Mouse (Mus musculus) liver, embryonic 16.5 days (tissue): ENCODE data around the gene Nrp1. TPM values are rescaled to one million over a fixed set of nuclear protein-coding genes. Genes with fewer than 3 reads are reported as not detected.

ENCODE experiments used
- ATAC-seq: fragments of 200-750 bp; cut with Nextera tagmentation; 2 replicates; pipeline ENCODE4 v1.8.0; 2017; ENCODE audit warnings: low read depth, mild to moderate bottlenecking, moderate number of reproducible peaks, moderate library complexity
- H3K27ac ChIP-seq: fragments of 300-500 bp; sonication (generic); 2 replicates; pipeline ENCODE4 v1.5.1; 2014; ENCODE audit warnings: mild to moderate bottlenecking, low read length
- H3K27me3 ChIP-seq: fragments of 300-500 bp; sonication (generic); 2 replicates; pipeline ENCODE4 v1.6.1; 2014; ENCODE audit warnings: low read depth, low read length, mixed read lengths; ENCODE audit not compliant: control insufficient read depth, insufficient read depth
- H3K36me3 ChIP-seq: fragments of 300-500 bp; sonication (generic); 2 replicates; pipeline ENCODE4 v1.6.1; 2014; ENCODE audit warnings: mild to moderate bottlenecking; ENCODE audit not compliant: control insufficient read depth, insufficient read depth
- H3K4me1 ChIP-seq: fragments of 300-500 bp; sonication (generic); 2 replicates; pipeline ENCODE4 v1.6.1; 2014; ENCODE audit warnings: low read depth, low read length, mixed read lengths; ENCODE audit not compliant: control insufficient read depth
- H3K4me2 ChIP-seq: fragments of 300-500 bp; sonication (generic); 2 replicates; pipeline ENCODE4 v1.6.1; 2014; ENCODE audit warnings: low read depth, low read length, mixed read lengths
- H3K4me3 ChIP-seq: fragments of 300-500 bp; sonication (generic); 2 replicates; pipeline ENCODE4 v1.5.1; 2014; ENCODE audit warnings: low read depth, mild to moderate bottlenecking, low read length
- H3K9ac ChIP-seq: fragments of 300-500 bp; sonication (generic); 2 replicates; pipeline ENCODE4 v1.6.1; 2014; ENCODE audit warnings: low read depth, low read length
- H3K9me3 ChIP-seq: fragments of 300-500 bp; sonication (generic); replicated peaks from 2 replicates; pipeline ENCODE4 v1.6.1; 2016; ENCODE audit warnings: low read length; ENCODE audit not compliant: control insufficient read depth
- WGBS: fragments of 180-500 bp; shearing (Covaris S2); extraction: QIAGEN DNeasy Blood & Tissue Kit; methylation state at CpG from one replicate; pipeline ENCODE4 v1.1.7; 2014; ENCODE audit not compliant: insufficient replicate concordance; 5-methylcytosine and 5-hydroxymethylcytosine counted together
- polyA plus RNA-seq: library from polyadenylated mRNA; unstranded; fragments of >200 nt; fragmentation: Nextera tagmentation; extraction: Ambion mirVana; gene quantifications from 2 replicates; pipeline ENCODE4 v1.2.1, GENCODE M21; 2015

Nrp1 gene
- polyA plus RNA-seq, 1 experiment from 2014 or later = 11.7 TPM

DNA sequence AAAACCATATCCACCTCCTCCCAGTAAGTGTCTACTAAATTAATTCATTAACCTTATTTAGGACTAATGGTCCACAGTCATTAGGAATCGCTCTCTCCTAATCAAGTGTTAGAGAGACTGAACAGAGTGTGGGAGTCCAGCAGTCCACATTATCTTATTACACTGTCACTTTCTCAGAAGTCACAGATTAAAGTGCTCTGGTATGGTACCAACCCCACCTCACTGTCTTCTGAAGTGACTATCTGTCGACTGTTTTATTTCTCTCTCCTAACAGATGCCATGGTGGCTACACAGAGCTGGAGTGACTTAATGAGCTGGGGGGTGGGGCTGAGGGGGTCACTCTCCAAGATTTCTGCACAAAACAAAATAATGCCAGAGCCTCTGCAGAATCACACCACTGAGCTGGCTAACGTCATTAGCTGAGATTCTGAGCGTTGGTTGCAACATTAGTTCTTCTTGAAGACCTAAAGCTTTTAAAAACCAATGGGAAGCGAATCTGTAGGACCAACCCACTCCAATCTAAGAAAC, 3.0 kb downstream of the Nrp1 start:
- Histone ChIP-seq H3K9ac (no peak overlapping the region), H3K4me2 (no peak overlapping the region), H3K4me1 (peaks cover 2% of the 10 kb centered on the region), H3K9me3 (no peaks in the 10 kb centered on the region), H3K27ac (no peak overlapping the region), H3K27me3 (peaks cover 32% of the 10 kb centered on the region), H3K36me3 (no peaks in the 10 kb centered on the region), H3K4me3 (no peak overlapping the region)
- no peak for ATAC-seq
- 26% methylated on average over 5 of the region's 5 CpGs for WGBS

DNA sequence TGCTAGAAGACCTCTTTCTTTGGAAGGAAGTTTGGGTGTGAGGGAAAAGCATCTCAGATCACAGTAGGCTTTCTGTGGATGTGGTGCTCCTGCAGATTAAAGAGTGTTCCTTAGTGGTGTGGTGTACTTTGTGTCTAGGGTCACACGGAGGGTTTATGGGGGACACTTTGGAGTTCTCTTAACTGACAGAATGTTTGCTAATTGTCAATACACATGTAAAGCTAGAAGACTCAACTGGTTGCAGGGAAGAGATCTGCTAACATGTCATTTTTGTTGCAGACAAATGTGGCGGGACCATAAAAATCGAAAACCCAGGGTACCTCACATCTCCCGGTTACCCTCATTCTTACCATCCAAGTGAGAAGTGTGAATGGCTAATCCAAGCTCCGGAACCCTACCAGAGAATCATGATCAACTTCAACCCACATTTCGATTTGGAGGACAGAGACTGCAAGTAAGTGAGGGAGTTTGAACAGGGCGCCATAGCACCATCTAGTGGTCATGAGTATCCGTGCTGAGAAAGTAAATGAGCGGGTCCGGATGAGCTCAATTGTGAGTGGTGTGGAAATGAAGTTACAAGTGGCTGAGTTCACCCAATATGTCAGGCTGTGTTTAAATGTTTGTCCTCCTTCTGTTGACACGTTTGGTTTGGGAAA, 4.7 kb downstream of the Nrp1 start:
- 0 out of 2 replicates have a peak overlapping the region, but pooled peaks have one; percentile 9 for H3K4me2 ChIP-seq
- 6% methylated on average over 11 of the region's 11 CpGs for WGBS

DNA sequence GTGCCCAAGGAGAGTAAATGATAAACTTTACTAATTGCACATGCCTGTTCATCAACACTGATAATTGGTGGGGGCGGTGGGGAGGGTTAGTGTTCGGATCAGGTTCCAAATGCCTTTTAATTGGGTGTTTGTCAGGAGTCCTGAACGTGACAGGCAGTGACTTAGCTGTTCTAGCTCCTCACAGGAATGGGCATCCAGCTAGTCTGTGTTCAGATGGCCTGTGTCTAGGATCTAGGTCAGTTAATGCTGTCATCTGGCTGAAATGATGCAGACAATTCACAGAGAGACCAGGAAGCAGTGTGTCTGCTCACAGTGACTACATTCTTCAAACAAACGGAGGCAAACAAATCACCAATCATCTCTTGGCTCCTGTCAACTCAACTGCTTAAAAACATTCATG, 12.1 kb downstream of the Nrp1 start:
- Histone ChIP-seq H3K9me3 (no peaks in the 10 kb centered on the region), H3K4me2 (no peak overlapping the region), H3K9ac (no peak overlapping the region), H3K4me1 (no peaks in the 10 kb centered on the region), H3K4me3 (no peak overlapping the region), H3K27ac (no peak overlapping the region), H3K36me3 (no peaks in the 10 kb centered on the region), H3K27me3 (no peaks in the 10 kb centered on the region)
- no peak for ATAC-seq
- 48% methylated on average over 4 of the region's 4 CpGs for WGBS

More for the DNA sequence above, 4.7 kb downstream of the Nrp1 start:
- H3K36me3 ChIP-seq = no peaks in the 10 kb centered on the region
- ATAC-seq = peak; percentile 35; the same call in 1 of the 2 replicates
- H3K9ac ChIP-seq = no peak overlapping the region
- no peak overlapping the region for H3K27ac ChIP-seq
- H3K9me3 ChIP-seq = no peaks in the 10 kb centered on the region
- no peaks in the 10 kb centered on the region; the same call in 1 of the 2 replicates for H3K4me1 ChIP-seq
- no peak overlapping the region for H3K4me3 ChIP-seq
- H3K27me3 ChIP-seq = peaks cover 21% of the 10 kb centered on the region

DNA sequence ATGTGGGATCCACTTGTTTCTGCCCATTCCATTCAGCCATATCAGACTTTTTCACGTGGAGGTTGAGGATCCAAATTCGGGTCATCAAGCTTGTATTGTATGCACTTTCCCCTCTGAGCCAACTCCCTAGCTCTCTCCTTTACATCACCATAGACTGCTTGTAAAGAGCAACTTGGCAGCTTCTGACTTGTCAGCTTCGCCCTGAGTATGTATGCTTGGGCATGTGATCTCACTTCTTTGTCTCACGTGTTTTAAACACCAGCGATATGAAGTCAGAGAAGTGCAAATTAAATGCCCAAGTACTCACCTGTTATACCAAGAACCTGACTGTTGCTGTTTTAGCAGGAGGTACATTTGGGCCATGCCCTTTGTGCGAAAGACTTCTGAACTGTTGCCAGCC, 12.6 kb downstream of the Nrp1 start:
- 55% methylated on average over 6 of the region's 6 CpGs for WGBS
- no peaks in the 10 kb centered on the region for H3K4me1 ChIP-seq
- no peak overlapping the region for H3K9ac ChIP-seq
- no peaks in the 10 kb centered on the region for H3K36me3 ChIP-seq
- ATAC-seq = no peak
- no peak overlapping the region for H3K4me3 ChIP-seq
- no peak overlapping the region for H3K4me2 ChIP-seq
- no peaks in the 10 kb centered on the region for H3K9me3 ChIP-seq
- no peak overlapping the region for H3K27ac ChIP-seq
- H3K27me3 ChIP-seq = no peaks in the 10 kb centered on the region

DNA sequence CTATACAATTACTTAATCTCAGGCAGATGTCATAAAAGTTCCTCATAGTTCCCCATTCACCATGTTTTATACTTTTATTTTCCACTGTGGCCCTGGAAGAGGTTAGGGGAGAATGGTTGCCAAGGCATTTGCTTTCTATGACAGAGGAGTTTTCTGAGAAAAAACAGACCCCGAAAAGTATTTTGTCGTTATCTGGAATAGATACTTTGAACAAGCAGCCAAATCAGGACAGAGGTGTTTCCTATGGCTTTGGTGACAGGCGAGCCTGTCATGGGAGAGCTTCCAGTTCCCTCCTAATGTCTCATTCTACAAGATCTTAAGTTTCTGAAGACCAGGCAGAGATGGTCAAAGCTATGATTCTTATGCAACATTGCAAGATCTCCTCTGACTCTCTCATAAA, 13.4 kb downstream of the Nrp1 start:
- no peaks in the 10 kb centered on the region for H3K9me3 ChIP-seq
- 56% methylated on average over 3 of the region's 3 CpGs for WGBS
- no peaks in the 10 kb centered on the region for H3K4me1 ChIP-seq
- no peak for ATAC-seq
- H3K27ac ChIP-seq = no peak overlapping the region
- H3K36me3 ChIP-seq = no peaks in the 10 kb centered on the region
- no peak overlapping the region for H3K4me3 ChIP-seq
- H3K9ac ChIP-seq = no peak overlapping the region
- H3K4me2 ChIP-seq = no peak overlapping the region
- H3K27me3 ChIP-seq = no peaks in the 10 kb centered on the region

DNA sequence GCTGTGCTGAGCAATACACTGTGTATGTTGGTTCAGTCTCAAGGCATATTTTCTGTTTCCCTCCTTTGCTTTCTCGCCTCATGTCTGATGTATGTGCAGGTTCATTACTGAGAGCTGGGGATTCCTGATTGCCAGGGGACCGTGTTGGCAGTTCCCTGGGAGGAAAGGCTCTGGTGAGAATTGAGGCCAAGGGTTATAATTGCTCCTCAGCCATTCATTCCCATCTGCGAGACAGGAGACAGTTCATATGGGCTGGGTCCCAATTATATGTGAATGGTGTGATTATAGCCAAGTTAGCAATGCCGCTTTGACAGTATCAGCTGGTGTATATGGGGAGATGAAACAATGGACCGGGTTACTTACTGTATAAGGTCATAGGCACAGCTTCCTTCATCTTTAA, 14.3 kb downstream of the Nrp1 start:
- H3K9me3 ChIP-seq = no peaks in the 10 kb centered on the region
- H3K4me3 ChIP-seq = no peak overlapping the region
- 54% methylated on average over 5 of the region's 5 CpGs for WGBS
- no peaks in the 10 kb centered on the region for H3K4me1 ChIP-seq
- H3K9ac ChIP-seq = no peak overlapping the region
- H3K27ac ChIP-seq = no peak overlapping the region
- H3K36me3 ChIP-seq = no peaks in the 10 kb centered on the region
- no peak overlapping the region for H3K4me2 ChIP-seq
- ATAC-seq = no peak
- H3K27me3 ChIP-seq = no peaks in the 10 kb centered on the region

DNA sequence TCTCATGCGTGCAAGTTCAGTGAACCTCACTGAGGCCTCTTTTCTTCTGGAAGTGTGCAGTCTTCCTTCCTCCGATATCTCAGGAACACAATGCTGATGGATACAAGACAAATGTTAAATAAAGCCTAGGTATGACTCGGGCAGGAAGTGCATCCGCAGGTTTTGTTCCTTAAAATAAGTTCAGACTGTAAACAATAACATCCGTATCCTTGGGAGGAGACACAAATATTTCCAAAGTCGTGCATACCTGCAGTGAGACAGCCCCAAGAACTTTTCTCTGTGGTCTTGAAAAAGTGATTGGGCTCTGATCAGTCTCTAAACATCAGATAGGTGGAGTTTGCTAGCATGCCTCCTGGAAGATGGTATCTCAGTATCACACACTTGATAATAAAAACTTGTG, 15.0 kb downstream of the Nrp1 start:
- Histone ChIP-seq H3K27me3 (no peaks in the 10 kb centered on the region), H3K9ac (no peak overlapping the region), H3K4me2 (no peak overlapping the region), H3K4me1 (no peaks in the 10 kb centered on the region), H3K36me3 (no peaks in the 10 kb centered on the region), H3K9me3 (no peaks in the 10 kb centered on the region), H3K4me3 (no peak overlapping the region), H3K27ac (no peak overlapping the region)
- 64% methylated on average over 6 of the region's 6 CpGs for WGBS
- no peak for ATAC-seq

DNA sequence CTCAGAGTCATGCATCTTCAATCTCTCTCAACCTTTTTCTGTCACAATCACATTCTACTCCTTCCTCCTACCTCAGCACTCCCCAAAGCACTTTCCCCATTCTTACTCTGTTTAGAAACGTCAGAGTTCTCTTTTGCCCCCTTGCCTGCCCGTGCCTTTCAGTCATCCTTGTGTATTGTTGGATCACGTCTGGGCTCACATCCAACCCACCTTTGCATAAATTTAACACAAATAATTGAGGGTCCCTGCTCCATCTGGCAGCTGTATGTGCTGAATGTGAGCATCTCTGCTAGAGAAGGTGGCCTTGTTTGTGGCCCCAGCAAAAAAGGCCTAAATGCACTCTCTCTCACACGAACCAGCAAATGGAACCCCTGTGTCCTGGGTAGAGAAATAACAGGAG, 16.9 kb downstream of the Nrp1 start:
- ATAC-seq = no peak
- no peak overlapping the region for H3K4me3 ChIP-seq

DNA sequence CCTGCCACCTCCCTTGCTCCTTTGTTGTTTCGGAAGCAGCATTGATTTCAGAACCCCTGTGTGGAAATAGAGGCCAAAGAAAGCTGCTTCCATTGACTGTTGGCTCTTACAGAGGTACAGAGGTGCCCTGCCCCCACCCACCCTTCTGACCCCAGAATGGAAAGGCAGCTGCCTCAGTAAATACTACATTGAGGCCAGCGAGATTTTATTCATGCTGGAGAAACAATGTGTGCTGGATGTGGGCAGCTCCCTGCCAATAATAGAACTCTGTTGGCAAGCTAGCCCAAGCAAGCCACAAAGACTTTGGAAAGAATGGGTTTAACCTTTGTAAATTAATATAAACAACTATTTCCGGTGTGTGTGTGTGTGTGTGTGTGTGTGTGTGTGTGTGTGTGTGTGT, 24.8 kb downstream of the Nrp1 start:
- ATAC-seq = no peak
- H3K27ac ChIP-seq = no peak overlapping the region
- H3K27me3 ChIP-seq = no peaks in the 10 kb centered on the region
- WGBS = 45% methylated on average over 3 of the region's 3 CpGs
- H3K9ac ChIP-seq = no peak overlapping the region
- no peak overlapping the region for H3K4me2 ChIP-seq
- no peak overlapping the region for H3K4me3 ChIP-seq
- H3K4me1 ChIP-seq = no peaks in the 10 kb centered on the region; the same call in 1 of the 2 replicates
- H3K9me3 ChIP-seq = no peaks in the 10 kb centered on the region
- H3K36me3 ChIP-seq = no peaks in the 10 kb centered on the region

More for the DNA sequence above, 16.9 kb downstream of the Nrp1 start:
- no peak overlapping the region for H3K27ac ChIP-seq
- no peaks in the 10 kb centered on the region for H3K9me3 ChIP-seq
- H3K4me2 ChIP-seq = no peak overlapping the region
- 48% methylated on average over 4 of the region's 4 CpGs for WGBS
- no peaks in the 10 kb centered on the region for H3K36me3 ChIP-seq
- H3K9ac ChIP-seq = no peak overlapping the region
- no peaks in the 10 kb centered on the region for H3K27me3 ChIP-seq
- no peaks in the 10 kb centered on the region for H3K4me1 ChIP-seq
